Mouse (Mus musculus): ENCODE results near the gene Bbof1.

GRCm38 (mm10) chr12:84384644-84385081 is 24.2 kb upstream of the Bbof1 start:
- TF ChIP-seq POLR2A (IDR thresholded peaks at IDR 0.05; ENCODE audit: extremely low read depth, insufficient read depth, low read length) (no peak), CTCF (IDR thresholded peaks at IDR 0.05; ENCODE audit: extremely low read depth, insufficient read depth, low read length) (no peak)
